Mouse (Mus musculus) gastrocnemius, adult 18-20 months (tissue): ENCODE data around the gene Baiap2l2. TPM values are rescaled to one million over a fixed set of nuclear protein-coding genes. Genes with fewer than 3 reads are reported as not detected.
"Not testable (repeated sequence)": the region's sequence is repeated elsewhere in the genome, so short reads cannot be mapped to it uniquely, and the experiment has no call there.

Experiments
- DNase-seq: peaks from one replicate; pipeline ENCODE4 v3.0.0; 2021; ENCODE audit warnings: low spot score
- total RNA-seq, 2 experiments: library from RNA; stranded (reverse); gene quantifications; 2 replicates each; pipeline ENCODE4 v1.2.3; 2021

The Baiap2l2 gene
- total RNA-seq, 2 experiments from 2014 or later, result 2.3 to 4.5 TPM

- DNase-seq, result peak; percentile 50
Measured at GRCm38 (mm10) chr15:79262375-79262774, 23.0 kb downstream of the Baiap2l2 start.

- no peak for DNase-seq
Measured at GRCm38 (mm10) chr15:79261757-79262156, 23.6 kb downstream of the Baiap2l2 start.

- no peak for DNase-seq
Measured at GRCm38 (mm10) chr15:79261095-79261725, 24.1 kb downstream of the Baiap2l2 start.

GRCm38 (mm10) chr15:79258521-79258920 is 26.8 kb downstream of the Baiap2l2 start:
- DNase-seq, result no peak

GRCm38 (mm10) chr15:79254661-79255060 is 30.7 kb downstream of the Baiap2l2 start, which contains the start of gene Slc16a8:
Slc16a8 (minus strand) TSS chr15:79254761.
- no peak for DNase-seq

- DNase-seq, result no peak
Measured at GRCm38 (mm10) chr15:79252580-79252979, 32.8 kb downstream of the Baiap2l2 start.

- no peak for DNase-seq
Measured at GRCm38 (mm10) chr15:79251781-79252491, 33.4 kb downstream of the Baiap2l2 start.

- DNase-seq, result no peak
Measured at GRCm38 (mm10) chr15:79251168-79251567, 34.2 kb downstream of the Baiap2l2 start.

GRCm38 (mm10) chr15:79250236-79250635 is 35.1 kb downstream of the Baiap2l2 start:
- DNase-seq, result no peak

- no peak for DNase-seq
Measured at GRCm38 (mm10) chr15:79245321-79245720, 40.0 kb downstream of the Baiap2l2 start.

GRCm38 (mm10) chr15:79244071-79244893 is 41.1 kb downstream of the Baiap2l2 start:
- DNase-seq, result no peak

GRCm38 (mm10) chr15:79243234-79244042 is 41.9 kb downstream of the Baiap2l2 start:
- DNase-seq, result peak; percentile 98

- no peak for DNase-seq
Measured at GRCm38 (mm10) chr15:79242574-79243233, 42.6 kb downstream of the Baiap2l2 start.

- DNase-seq, result no peak
Measured at GRCm38 (mm10) chr15:79238036-79238435, 47.3 kb downstream of the Baiap2l2 start.

GRCm38 (mm10) chr15:79235268-79235667 is 50.1 kb downstream of the Baiap2l2 start:
- no peak for DNase-seq

- DNase-seq, result peak; percentile 89
Measured at GRCm38 (mm10) chr15:79229058-79229821, 56.1 kb downstream of the Baiap2l2 start, which contains the start of the genes Pick1 and Gm49486. Pick1 (plus strand) TSS chr15:79229173. Gm49486 (plus strand) TSS chr15:79229391.

GRCm38 (mm10) chr15:79225780-79226179 is 59.6 kb downstream of the Baiap2l2 start:
- DNase-seq, result not testable (repeated sequence)

GRCm38 (mm10) chr15:79224685-79225084 is 60.7 kb downstream of the Baiap2l2 start:
- peak; percentile 94 for DNase-seq

- no peak for DNase-seq
Measured at GRCm38 (mm10) chr15:79223641-79224040, 61.7 kb downstream of the Baiap2l2 start.

GRCm38 (mm10) chr15:79219572-79219971 is 65.8 kb downstream of the Baiap2l2 start:
- no peak for DNase-seq
